In the genomic region with DNA sequence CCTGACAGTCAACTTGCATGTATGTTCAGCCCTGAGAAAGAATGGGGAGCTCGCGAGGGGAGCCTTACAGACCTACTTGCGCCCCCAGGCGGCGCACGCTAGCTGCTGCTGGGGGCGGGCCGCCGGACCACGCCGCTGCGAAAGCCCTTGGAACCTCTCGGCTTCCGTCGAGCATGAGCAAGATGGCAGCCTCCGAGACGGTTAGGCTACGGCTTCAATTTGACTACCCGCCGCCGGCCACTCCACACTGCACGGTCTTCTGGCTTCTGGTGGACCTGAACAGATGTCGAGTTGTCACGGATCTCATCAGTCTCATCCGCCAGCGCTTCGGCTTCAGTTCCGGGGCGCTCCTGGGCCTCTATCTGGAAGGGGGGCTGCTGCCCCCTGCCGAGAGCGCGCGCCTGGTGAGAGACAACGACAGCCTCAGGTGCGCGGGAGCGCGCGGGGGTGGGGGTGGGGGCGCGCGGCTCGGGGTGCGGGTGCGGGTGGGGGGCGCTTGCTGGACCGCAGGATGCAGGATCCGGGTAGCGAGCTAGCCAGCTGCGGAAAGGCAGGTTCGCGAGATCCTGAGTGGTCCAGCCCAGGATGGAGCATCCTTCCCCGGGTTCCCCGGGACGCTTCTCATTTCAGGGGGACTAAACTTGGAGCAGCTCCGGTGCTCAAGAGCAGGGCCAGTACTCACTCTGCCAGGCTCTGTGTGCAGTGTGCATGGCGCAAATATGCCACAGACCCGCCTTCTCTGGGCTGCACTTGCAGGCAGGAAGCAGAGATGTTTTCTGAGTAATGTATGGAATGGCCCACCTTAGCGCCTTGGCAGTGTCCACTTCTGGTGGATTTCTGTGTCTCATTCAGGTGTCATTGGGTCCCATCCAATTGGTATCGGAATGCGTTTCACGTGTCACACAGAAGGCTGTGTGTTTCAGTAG, we compare ENCODE assay signal across 8 mouse cellular contexts. TPM values are rescaled to one million over a fixed set of nuclear protein-coding genes. Genes with fewer than 3 reads are reported as not detected.
DNase-seq lines count a peak whose midpoint lies in the region; ATAC-seq lines count a peak whose summit lies in the region.

No protein-coding gene starts in this region.

- H3K4me1 ChIP-seq in hindbrain, embryonic 11.5 days (replicated peaks; ENCODE audit: control insufficient read depth, insufficient read depth, low read length), result no peaks in the 10 kb centered on the region

- peak overlapping the region; percentile 82 for H3K9ac ChIP-seq in hindbrain, embryonic 11.5 days (ENCODE audit: low read depth, low read length)

- peak overlapping the region; percentile 87 for H3K27ac ChIP-seq in hindbrain, embryonic 11.5 days (ENCODE audit: low read depth, low read length)

- 2% methylated on average over 53 of the region's 62 CpGs for WGBS in hindbrain, embryonic 11.5 days

- peak overlapping the region; percentile 73 for H3K4me3 ChIP-seq in hindbrain, embryonic 11.5 days (ENCODE audit: low read depth, low read length)

- no peaks in the 10 kb centered on the region for H3K27me3 ChIP-seq in hindbrain, embryonic 11.5 days (ENCODE audit: control insufficient read depth, insufficient read depth, low read length)

- DNase-seq in MN1 (ENCODE audit: low spot score), result peak; percentile 94
- DNase-seq in cerebellum, adult 9-10 months, result peak; percentile 94
- DNase-seq in hindbrain, embryonic 11.5 days (ENCODE audit: low spot score), result peak; percentile 97
- DNase-seq in layer of hippocampus, postnatal 10 days (ENCODE audit: low spot score in 2 of 2), result peak; percentile 94 to 96
- DNase-seq in lung, postnatal 10 days, result peak; percentile 96
- DNase-seq in ovary, postnatal 36 days (ENCODE audit: low spot score), result peak; percentile 93
- DNase-seq in thymus, postnatal 25 days, result peak; percentile 93

- no peaks in the 10 kb centered on the region for H3K9me3 ChIP-seq in hindbrain, embryonic 11.5 days (ENCODE audit: control insufficient read depth, low read length)

- H3K36me3 ChIP-seq in hindbrain, embryonic 11.5 days (ENCODE audit: control insufficient read depth, insufficient read depth, low read length), result no peaks in the 10 kb centered on the region

- peak overlapping the region; percentile 59 for H3K4me2 ChIP-seq in hindbrain, embryonic 11.5 days (replicated peaks; ENCODE audit: low read depth, low read length)

- peak; percentile 91 for ATAC-seq in frontal cortex, adult (ENCODE audit: low TSS enrichment)
- ATAC-seq in hindbrain, embryonic 11.5 days (ENCODE audit: low FRiP score), result peak; percentile 80

RNA-seq across cellular contexts. Expression of a gene that starts 4.0 kb away (rescaled TPM):
- 18.5 and 18.8 TPM in 2 replicates for polyA plus RNA-seq in hindbrain, embryonic 11.5 days (2014; fragmentation: Nextera tagmentation; extraction: Ambion mirVana)
- 10 to 100 TPM; 20.0 to 20.2 TPM for total RNA-seq in layer of hippocampus, postnatal 10 days (2021)

RNA-seq across cellular contexts. Expression of a gene that starts 7.3 kb away (rescaled TPM):
- not detected in 2 replicates for polyA plus RNA-seq in hindbrain, embryonic 11.5 days (2014; fragmentation: Nextera tagmentation; extraction: Ambion mirVana)
- not detected for total RNA-seq in layer of hippocampus, postnatal 10 days (2021)

RNA-seq across cellular contexts. Expression of a gene that starts 18.8 kb away (rescaled TPM):
- 59.4 and 61.8 TPM in 2 replicates for polyA plus RNA-seq in hindbrain, embryonic 11.5 days (2014; fragmentation: Nextera tagmentation; extraction: Ambion mirVana)
- total RNA-seq in layer of hippocampus, postnatal 10 days (2021), result 10 to 100 TPM; 17.9 to 19.0 TPM

RNA-seq across cellular contexts. Expression of a gene that starts 25.1 kb away (rescaled TPM):
- polyA plus RNA-seq in hindbrain, embryonic 11.5 days (2014; fragmentation: Nextera tagmentation; extraction: Ambion mirVana), result 3.6 and 3.8 TPM in 2 replicates
- 1 to 10 TPM; 4.6 to 7.1 TPM for total RNA-seq in layer of hippocampus, postnatal 10 days (2021)

Comparison
In these comparisons a context has a peak if more than half of its experiments do, and no peak if none do; other contexts are left out.
1. Peak in every context shown above with its lines: DNase-seq, ATAC-seq, H3K4me3 ChIP-seq and H3K27ac ChIP-seq.